Mouse (Mus musculus) ES-E14 (cell line): ENCODE results near the gene Smox. TPM values are rescaled to one million over a fixed set of nuclear protein-coding genes. Genes with fewer than 3 reads are reported as not detected.

Experiments
- DNase-seq: peaks from one replicate; pipeline ENCODE4 v3.0.0-alpha.2; 2013; ENCODE audit warnings: low read depth, low spot score
- H3K27ac ChIP-seq: 2 replicates; pipeline ENCODE4 v1.5.1; 2012; ENCODE audit warnings: low read depth, mild to moderate bottlenecking, low read length, moderate library complexity, mixed read lengths; ENCODE audit not compliant: poor library complexity, insufficient read depth, severe bottlenecking
- H3K36me3 ChIP-seq: 2 replicates; pipeline ENCODE4 v1.6.1; 2012; ENCODE audit warnings: mild to moderate bottlenecking, low read length, moderate library complexity, mixed read lengths; ENCODE audit not compliant: control insufficient read depth, poor library complexity, insufficient read depth, severe bottlenecking
- H3K4me1 ChIP-seq, 2 experiments: fragments of 150-350 bp in 1 of 2; sonication (generic) in 1 of 2; 2 replicates each; pipeline ENCODE4 v1.6.1; 2012; ENCODE audit warnings: low read length in 2 of 2, mild to moderate bottlenecking in 1 of 2, mixed read lengths in 1 of 2; ENCODE audit not compliant: control insufficient read depth in 2 of 2, insufficient read depth in 2 of 2, poor library complexity in 1 of 2
- H3K4me3 ChIP-seq, 2 experiments: fragments of 150-350 bp in 1 of 2; sonication (generic) in 1 of 2; 2 replicates each; pipeline ENCODE4 v1.5.1; 2012; ENCODE audit warnings: low read length in 2 of 2, low read depth in 1 of 2, mild to moderate bottlenecking in 1 of 2, mixed read lengths in 1 of 2; ENCODE audit not compliant: insufficient read depth in 1 of 2, poor library complexity in 1 of 2, severe bottlenecking in 1 of 2
- H3K9ac ChIP-seq: 2 replicates; pipeline ENCODE4 v1.6.1; 2012; ENCODE audit warnings: low read depth, mild to moderate bottlenecking, low read length, mixed read lengths; ENCODE audit not compliant: poor library complexity, insufficient read depth, severe bottlenecking
- H3K9me3 ChIP-seq: fragments of 150-350 bp; sonication (generic); 2 replicates; pipeline ENCODE4 v1.6.1; 2012; ENCODE audit warnings: low read depth, mild to moderate bottlenecking, low read length; ENCODE audit not compliant: control insufficient read depth, insufficient read depth
- CHD2 ChIP-seq: IDR thresholded peaks from 2 replicates; pipeline ENCODE4 v1.6.1; 2014; ENCODE audit warnings: mild to moderate bottlenecking, low read depth, low read length, inconsistent platforms
- HCFC1 ChIP-seq: IDR thresholded peaks from 2 replicates; pipeline ENCODE4 v1.6.1; 2012; ENCODE audit warnings: low read length, inconsistent platforms, borderline replicate concordance; ENCODE audit not compliant: insufficient read depth
- MAFK ChIP-seq: IDR thresholded peaks from 2 replicates; pipeline ENCODE4 v1.6.1; 2014; ENCODE audit warnings: mild to moderate bottlenecking, low read depth, low read length, inconsistent platforms; ENCODE audit not compliant: insufficient read depth
- ZC3H11A ChIP-seq: IDR thresholded peaks from 2 replicates; pipeline ENCODE4 v1.6.1; 2012; ENCODE audit warnings: low read depth, mild to moderate bottlenecking, inconsistent platforms, low read length, borderline replicate concordance
- ZNF384 ChIP-seq: IDR thresholded peaks from 2 replicates; pipeline ENCODE4 v1.6.1; 2012; ENCODE audit warnings: low read depth, low read length, inconsistent platforms
- in situ Hi-C, 2 experiments: fragments of 600-800 bp; cut with MboI; formaldehyde crosslinking; loops; one replicate each; pipeline ENCODE4 v1.15.1; 2025; ENCODE audit warnings: low sequenced_read_pairs in 2 of 2, inconsistent platforms in 1 of 2; ENCODE audit not compliant: unreplicated experiment in 2 of 2
- total RNA-seq: library from RNA; depleted of rRNA; stranded (reverse); fragments of 300-350 nt; gene quantifications from 2 replicates; pipeline ENCODE4 v1.2.3, GENCODE M21; 2012

Smox gene
- total RNA-seq, 1 experiment, result 12.9 TPM

DNA sequence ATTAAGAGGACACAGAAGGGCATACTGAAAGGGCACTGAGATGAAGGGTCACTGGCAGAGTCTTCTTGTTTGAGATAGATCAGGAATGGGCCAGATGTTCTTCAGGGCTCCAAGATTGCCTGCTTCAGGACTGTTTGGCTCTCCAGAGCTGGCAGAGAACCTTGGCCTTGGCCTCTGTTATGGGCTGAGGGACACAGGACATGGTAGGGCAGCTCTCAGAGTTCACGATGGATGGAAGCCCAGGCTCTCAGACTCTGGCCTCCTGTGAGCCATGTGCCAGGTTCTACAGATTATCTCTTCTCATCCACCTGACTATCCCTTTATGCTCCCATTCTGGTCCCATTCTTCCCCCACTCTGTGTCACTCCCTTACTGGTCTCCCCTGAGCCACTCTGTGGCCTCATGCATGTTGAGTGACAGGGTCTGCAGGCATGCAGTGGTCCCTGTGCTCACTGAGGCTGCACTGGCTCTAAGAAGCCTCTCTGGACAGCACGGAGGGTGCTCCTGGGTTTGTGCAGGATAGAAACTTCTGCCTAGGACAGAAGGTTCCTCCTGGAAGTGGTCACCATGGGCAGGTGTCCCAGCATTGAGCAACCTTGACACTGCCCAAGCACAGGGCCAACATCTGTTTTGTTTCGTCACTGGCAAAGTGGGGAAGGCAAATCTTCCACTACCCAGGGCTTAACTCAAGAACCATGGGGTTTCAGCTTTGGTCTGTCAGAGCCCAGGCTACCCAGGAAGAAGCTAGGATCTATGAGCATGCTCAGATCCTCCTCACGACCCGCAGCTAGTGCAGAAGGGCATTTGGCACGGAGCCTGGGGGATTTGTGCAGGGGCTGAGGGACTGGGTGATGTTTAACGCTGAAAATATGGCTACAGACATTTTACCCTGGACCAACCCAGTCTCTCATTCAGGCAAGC, 60.7 kb downstream of the Smox start:
- H3K4me3 ChIP-seq, result no peak overlapping the region
- DNase-seq, result no peak
- H3K9me3 ChIP-seq, result no peaks in the 10 kb centered on the region
- TF ChIP-seq MAFK, result no peak
- no peak for TF ChIP-seq ZNF384
- no peak for TF ChIP-seq CHD2
- TF ChIP-seq ZC3H11A, result no peak
- TF ChIP-seq HCFC1, result no peak
- H3K9ac ChIP-seq, result no peak overlapping the region
- H3K4me1 ChIP-seq, result no peaks in the 10 kb centered on the region; a peak in 1 of 4 replicates
- H3K36me3 ChIP-seq, result no peaks in the 10 kb centered on the region
- in situ Hi-C loops, result loop anchor here in 1 of 2 experiments (25.0 kb wide), 1 partner anchor 385 kb away; no protein-coding TSS in a partner anchor
- no peak overlapping the region for H3K27ac ChIP-seq

- Histone ChIP-seq H3K36me3 (no peaks in the 10 kb centered on the region), H3K9me3 (no peaks in the 10 kb centered on the region), H3K4me1 (no peaks in the 10 kb centered on the region), H3K4me3 (no peak overlapping the region), H3K27ac (no peak overlapping the region), H3K9ac (no peak overlapping the region)
- in situ Hi-C loops, result loop anchor here in 1 of 2 experiments (25.0 kb wide), 1 partner anchor 384 kb away; no protein-coding TSS in a partner anchor
- TF ChIP-seq HCFC1 (no peak), ZC3H11A (no peak), ZNF384 (no peak)
- DNase-seq, result no peak
These were observed 61.6 kb downstream of the Smox start for GRCm38 (mm10) chr2:131552736-131553400.

DNA sequence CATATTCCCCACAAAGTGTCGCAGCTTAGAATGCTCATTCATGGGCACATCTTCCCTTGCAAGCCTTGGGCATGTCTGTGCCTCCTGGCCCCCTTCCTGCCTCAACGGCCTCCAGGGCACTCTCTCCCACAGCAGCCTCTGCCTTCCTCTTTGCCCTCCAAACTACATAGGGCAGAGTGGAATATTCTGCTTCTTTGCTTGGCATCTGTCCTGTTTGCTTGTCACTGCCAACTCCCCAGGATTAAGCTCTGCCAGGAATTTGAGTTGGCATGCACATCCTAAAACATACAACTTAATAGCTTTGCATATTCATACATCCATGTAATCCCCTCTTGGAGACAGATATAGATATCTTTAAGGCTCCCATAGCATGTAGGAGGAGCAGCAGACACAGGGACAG, 66.6 kb downstream of the Smox start:
- no peak overlapping the region for H3K4me3 ChIP-seq
- H3K9ac ChIP-seq, result no peak overlapping the region
- TF ChIP-seq CHD2 (no peak), MAFK (no peak), ZC3H11A (no peak), ZNF384 (no peak), HCFC1 (no peak)
- no peak overlapping the region for H3K27ac ChIP-seq
- peaks cover 0 to 8% of the 10 kb centered on the region in 2 experiments; a peak in 1 of 4 replicates for H3K4me1 ChIP-seq
- in situ Hi-C loops, result loop anchor here in 1 of 2 experiments (25.0 kb wide), 1 partner anchor 379 kb away; no protein-coding TSS in a partner anchor
- no peak for DNase-seq
- H3K9me3 ChIP-seq, result no peaks in the 10 kb centered on the region
- no peaks in the 10 kb centered on the region for H3K36me3 ChIP-seq

DNA sequence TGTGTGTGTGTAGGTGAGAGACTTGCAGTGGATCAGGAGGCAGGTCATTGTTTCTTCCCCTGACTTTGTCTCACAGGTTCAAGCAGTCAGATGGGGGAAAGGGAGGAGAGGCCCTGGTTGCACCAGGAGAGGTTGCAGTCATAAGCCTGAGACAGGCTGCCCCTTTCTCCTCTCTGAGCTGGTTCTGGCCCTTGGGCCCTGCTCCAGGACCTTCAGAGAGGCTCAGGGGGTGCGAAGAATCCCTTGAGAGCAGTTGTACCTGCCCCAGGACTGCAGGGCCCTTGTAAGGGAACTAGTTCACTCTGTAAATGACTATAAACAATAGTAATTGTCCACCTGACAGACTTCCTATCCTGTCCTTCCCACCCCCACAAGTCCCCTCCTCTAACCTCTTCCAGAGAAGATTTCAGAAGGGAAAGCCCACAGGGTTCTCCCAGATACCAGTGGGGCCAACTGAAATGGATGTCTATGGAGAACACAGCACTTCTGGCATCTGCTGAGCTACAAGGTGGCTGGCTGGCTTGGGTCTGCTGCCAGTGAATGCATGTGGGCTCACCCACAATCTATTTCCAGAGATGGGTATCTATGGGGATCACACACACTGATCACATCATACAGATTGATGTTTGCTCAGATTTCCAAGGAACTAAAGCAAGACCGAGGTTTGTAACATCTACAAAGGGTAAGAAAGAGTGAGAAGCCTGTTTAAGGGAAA, 69.1 kb downstream of the Smox start:
- no peak overlapping the region for H3K9ac ChIP-seq
- peaks cover 0 to 11% of the 10 kb centered on the region in 2 experiments; a peak in 1 of 4 replicates for H3K4me1 ChIP-seq

More for the DNA sequence above, 69.1 kb downstream of the Smox start:
- Histone ChIP-seq H3K27ac (no peak overlapping the region), H3K9me3 (no peaks in the 10 kb centered on the region), H3K4me3 (no peak overlapping the region), H3K36me3 (no peaks in the 10 kb centered on the region)
- no peak for TF ChIP-seq HCFC1
- no peak for TF ChIP-seq ZNF384
- no peak for TF ChIP-seq MAFK
- TF ChIP-seq CHD2, result no peak
- no peak for TF ChIP-seq ZC3H11A
- in situ Hi-C loops, result loop anchor here in 1 of 2 experiments (10.0 to 25.0 kb wide), 2 partner anchors 254 to 377 kb away; no protein-coding TSS in a partner anchor
- DNase-seq, result no peak
